Mouse (Mus musculus) bone marrow macrophage, adult 2 months (primary cell): ENCODE measurements around the gene Kif5c.

Experiments used
- CTCF ChIP-seq: IDR thresholded peaks from 2 replicates; pipeline ENCODE4 v1.5.1; 2012; ENCODE audit warnings: low read depth, mild to moderate bottlenecking, low read length, moderate library complexity
- POLR2A ChIP-seq: IDR thresholded peaks from 2 replicates; pipeline ENCODE4 v1.6.1; 2012; ENCODE audit warnings: mild to moderate bottlenecking, low read depth, low read length, borderline replicate concordance

GRCm38 (mm10) chr2:49592926-49593325 is 26.2 kb upstream of the Kif5c start:
- TF ChIP-seq CTCF: no peak
- no peak for TF ChIP-seq POLR2A
